Mouse (Mus musculus): ENCODE measurements at regions not wholly inside any gene's neighbourhood (a gene's known extent, or its start where the extent isn't known, plus 50 kb on each side); places are given as distances from the start of the nearest gene placed in this dataset.

- DNase-seq (ENCODE audit: low read depth, low spot score), result no peak
Measured at GRCm38 (mm10) chr12:27283964-27284363, 58.4 kb downstream of the Sox11 start.

- DNase-seq (ENCODE audit: low read depth, low spot score), result no peak
Measured at GRCm38 (mm10) chr12:27261965-27262364, 80.4 kb downstream of the Sox11 start.

- no peak for DNase-seq (ENCODE audit: low read depth, low spot score)
Measured at GRCm38 (mm10) chr12:27254125-27254524, 88.2 kb downstream of the Sox11 start.

GRCm38 (mm10) chr12:27251521-27251920 lies 90.9 kb downstream of the Sox11 start:
- DNase-seq (ENCODE audit: low read depth, low spot score), result no peak

- no peak for DNase-seq (ENCODE audit: low read depth, low spot score)
Measured at GRCm38 (mm10) chr12:27248545-27248855, 93.9 kb downstream of the Sox11 start.

GRCm38 (mm10) chr12:27247756-27248544 lies 94.4 kb downstream of the Sox11 start:
- no peak for DNase-seq (ENCODE audit: low read depth, low spot score)

- DNase-seq (ENCODE audit: low read depth, low spot score), result no peak
Measured at GRCm38 (mm10) chr12:27235748-27236147, 106.6 kb downstream of the Sox11 start.

GRCm38 (mm10) chr12:27221541-27221940 lies 120.8 kb downstream of the Sox11 start:
- DNase-seq (ENCODE audit: low read depth, low spot score), result no peak

GRCm38 (mm10) chr12:27201191-27201590 lies 141.2 kb downstream of the Sox11 start:
- no peak for DNase-seq (ENCODE audit: low read depth, low spot score)

- no peak for DNase-seq (ENCODE audit: low read depth, low spot score)
Measured at GRCm38 (mm10) chr12:27194001-27194400, 148.4 kb downstream of the Sox11 start.

GRCm38 (mm10) chr12:27191916-27192315 lies 150.5 kb downstream of the Sox11 start:
- no peak for DNase-seq (ENCODE audit: low read depth, low spot score)

GRCm38 (mm10) chr12:27187480-27187879 lies 154.9 kb downstream of the Sox11 start:
- DNase-seq (ENCODE audit: low read depth, low spot score), result no peak

GRCm38 (mm10) chr12:27182397-27183375 lies 159.7 kb downstream of the Sox11 start:
- no peak for DNase-seq (ENCODE audit: low read depth, low spot score)

- no peak for DNase-seq (ENCODE audit: low read depth, low spot score)
Measured at GRCm38 (mm10) chr12:27173561-27173960, 168.8 kb downstream of the Sox11 start.

- no peak for DNase-seq (ENCODE audit: low read depth, low spot score)
Measured at GRCm38 (mm10) chr12:27173151-27173550, 169.2 kb downstream of the Sox11 start.

- DNase-seq (ENCODE audit: low read depth, low spot score), result no peak
Measured at GRCm38 (mm10) chr12:27171595-27171994, 170.8 kb downstream of the Sox11 start.

- DNase-seq (ENCODE audit: low read depth, low spot score), result no peak
Measured at GRCm38 (mm10) chr12:27164920-27165504, 177.4 kb downstream of the Sox11 start.

GRCm38 (mm10) chr12:27160063-27160686 lies 182.2 kb downstream of the Sox11 start:
- DNase-seq (ENCODE audit: low read depth, low spot score), result no peak

GRCm38 (mm10) chr12:27159416-27160062 lies 182.8 kb downstream of the Sox11 start:
- no peak for DNase-seq (ENCODE audit: low read depth, low spot score)

GRCm38 (mm10) chr12:27150871-27151853 lies 191.2 kb downstream of the Sox11 start:
- no peak for DNase-seq (ENCODE audit: low read depth, low spot score)

All from CD4-positive, CD25-positive, alpha-beta regulatory T cell, adult 2 months (primary cell).